17 mouse cellular contexts compared by ENCODE assay signal in the genomic region with DNA sequence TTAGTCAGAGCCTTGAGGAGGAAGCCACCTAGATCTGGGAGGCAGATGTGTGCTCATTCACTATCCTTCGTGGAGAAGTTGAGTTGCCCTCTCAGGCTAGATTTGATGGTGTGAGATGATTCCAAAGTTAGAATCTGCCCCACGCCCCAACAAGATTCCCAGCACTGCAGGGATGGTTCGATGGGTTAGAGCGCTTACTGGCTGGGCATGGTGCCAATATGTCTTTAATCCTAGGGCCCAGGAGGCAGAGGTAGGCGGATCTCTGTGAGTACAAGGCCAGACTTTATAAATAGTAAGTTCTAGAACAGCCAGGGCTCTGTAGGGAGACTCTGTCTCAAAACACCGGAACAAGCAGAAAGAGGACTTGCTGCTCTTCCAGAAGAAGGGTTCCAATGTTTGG.
DNase-seq lines count a peak whose midpoint lies in the region; TF ChIP-seq lines count a peak whose summit lies in the region.
"Had no signal": no experiment of that assay in that cellular context is flagged by ENCODE, and none has a peak within 500 bp of the region (broad histone marks: within the 10 kb centered on the region; RNA-seq: fewer than 3 reads in every experiment).

No protein-coding gene starts in this region.

- H3K4me3 ChIP-seq in gastrocnemius, adult 2 months = peak overlapping the region; percentile 81
- H3K4me3 ChIP-seq: forebrain, embryonic 12.5 days; hindbrain, embryonic 10.5 days; intestine, embryonic 15.5 days; midbrain, embryonic 15.5 days; neural tube, embryonic 12.5 days had no signal

- intact Hi-C loops in gastrocnemius, adult 2 months (cut with DNase I) = no loop called here

- TF ChIP-seq CTCF in gastrocnemius, adult 2 months (IDR thresholded peaks at IDR 0.05) = no peak

- H3K27ac ChIP-seq in gastrocnemius, adult 2 months = peak overlapping the region; percentile 96
- H3K27ac ChIP-seq: forebrain, embryonic 12.5 days; hindbrain, embryonic 10.5 days; macrophage; midbrain, embryonic 15.5 days; neural tube, embryonic 12.5 days had no signal

- no peak for DNase-seq in gastrocnemius, adult 2 months
- DNase-seq in gastrocnemius, adult 8-10 months (ENCODE audit: low spot score in 2 of 2) = no peak
- DNase-seq in kidney, postnatal 25 days = peak; percentile 40 to 59
- DNase-seq in kidney, postnatal 4 days = no peak
- DNase-seq in MN1 (ENCODE audit: low spot score) (peak; percentile 45), liver (no peak)
- peak; percentile 61 for DNase-seq in fat pad, adult 2 months (ENCODE audit: extremely low read depth, low read depth, low spot score)
- DNase-seq: cerebellum, adult 18-20 months; kidney, postnatal 14 days; layer of hippocampus, postnatal 36 days; right cerebral cortex, postnatal 4 days had no signal

Comparison
In these comparisons a context has a peak if more than half of its experiments do, and no peak if none do; other contexts are left out.
1. DNase-seq: peak in kidney, postnatal 25 days (2 of 2), MN1 (single experiment) and fat pad, adult 2 months (single experiment); none in gastrocnemius, adult 2 months (single experiment), gastrocnemius, adult 8-10 months (0 of 2), kidney, postnatal 4 days (0 of 2) and liver (single experiment).